Mouse (Mus musculus) brain, embryonic 14.5 days (tissue): ENCODE measurements around the gene Ppp1r10.

Source experiments
- CTCF ChIP-seq: fragments of 200-500 bp; IDR thresholded peaks from 2 replicates; pipeline ENCODE4 v1.5.1; 2012; ENCODE audit warnings: inconsistent platforms, mild to moderate bottlenecking, moderate library complexity, borderline replicate concordance; ENCODE audit not compliant: insufficient read depth, insufficient read length; ENCODE audit errors: extremely low read depth
- POLR2A ChIP-seq: fragments of 200-500 bp; IDR thresholded peaks from 2 replicates; pipeline ENCODE4 v1.6.1; 2012; ENCODE audit warnings: mild to moderate bottlenecking, inconsistent platforms, borderline replicate concordance; ENCODE audit not compliant: poor library complexity, insufficient read depth, insufficient read length, severe bottlenecking; ENCODE audit errors: extremely low read depth

DNA sequence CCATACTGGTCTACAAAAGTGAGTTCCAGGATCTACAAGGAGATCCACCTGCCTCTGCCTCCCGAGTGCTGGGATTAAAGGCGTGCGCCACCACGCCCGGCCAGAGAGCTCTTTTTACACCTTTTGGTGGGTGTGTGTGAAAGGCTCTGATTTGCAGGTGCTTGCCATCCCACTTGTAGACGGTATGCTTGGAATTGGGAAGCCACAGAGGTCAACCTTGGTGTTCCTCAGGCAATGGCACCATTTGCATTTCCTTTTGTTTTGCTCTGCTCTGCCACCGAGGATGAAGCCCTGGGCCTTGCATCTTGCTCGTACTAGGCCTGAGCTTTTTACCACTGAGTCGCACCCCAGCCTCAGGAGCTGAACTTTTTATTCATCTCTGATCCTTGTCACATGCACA, 65.5 kb downstream of the Ppp1r10 start:
- TF ChIP-seq CTCF (no peak), POLR2A (no peak)
